Mouse (Mus musculus) liver, embryonic 15.5 days (tissue): ENCODE data around the gene Prkn. TPM values are rescaled to one million over a fixed set of nuclear protein-coding genes. Genes with fewer than 3 reads are reported as not detected.

ENCODE experiments used
- ATAC-seq: fragments of 200-750 bp; cut with Nextera tagmentation; 2 replicates; pipeline ENCODE4 v1.8.0; 2017; ENCODE audit warnings: moderate number of reproducible peaks, mild to moderate bottlenecking, moderate library complexity; ENCODE audit not compliant: insufficient read depth
- H3K27ac ChIP-seq: fragments of 300-500 bp; sonication (generic); replicated peaks from 2 replicates; pipeline ENCODE4 v1.5.1; 2015; ENCODE audit warnings: mild to moderate bottlenecking, inconsistent platforms
- H3K27me3 ChIP-seq: fragments of 300-500 bp; sonication (generic); 2 replicates; pipeline ENCODE4 v1.6.1; 2015; ENCODE audit warnings: mild to moderate bottlenecking, inconsistent platforms
- H3K36me3 ChIP-seq: fragments of 300-500 bp; sonication (generic); replicated peaks from 2 replicates; pipeline ENCODE4 v1.6.1; 2015; ENCODE audit warnings: moderate library complexity, mild to moderate bottlenecking, inconsistent platforms
- H3K4me1 ChIP-seq: fragments of 300-500 bp; sonication (generic); replicated peaks from 2 replicates; pipeline ENCODE4 v1.6.1; 2015; ENCODE audit warnings: inconsistent platforms
- H3K4me2 ChIP-seq: fragments of 300-500 bp; sonication (generic); 2 replicates; pipeline ENCODE4 v1.6.1; 2015; ENCODE audit warnings: moderate library complexity, mild to moderate bottlenecking, inconsistent platforms
- H3K4me3 ChIP-seq: fragments of 300-500 bp; sonication (generic); replicated peaks from 2 replicates; pipeline ENCODE4 v1.5.1; 2015; ENCODE audit warnings: mild to moderate bottlenecking, inconsistent platforms
- H3K9ac ChIP-seq: fragments of 300-500 bp; sonication (generic); 2 replicates; pipeline ENCODE4 v1.6.1; 2015; ENCODE audit warnings: moderate library complexity, mild to moderate bottlenecking, inconsistent platforms
- H3K9me3 ChIP-seq: fragments of 300-500 bp; sonication (generic); replicated peaks from 2 replicates; pipeline ENCODE4 v1.6.1; 2016; ENCODE audit warnings: inconsistent platforms
- WGBS: fragments of 180-500 bp; shearing (Covaris S2); methylation state at CpG from one replicate; pipeline ENCODE4 v1.1.7; 2015; ENCODE audit warnings: mixed read lengths; ENCODE audit not compliant: insufficient replicate concordance; 5-methylcytosine and 5-hydroxymethylcytosine counted together
- polyA plus RNA-seq: library from polyadenylated mRNA; unstranded; fragments of >200 nt; fragmentation: Nextera tagmentation; extraction: Ambion mirVana; gene quantifications from 2 replicates; pipeline ENCODE4 v1.2.1, GENCODE M21; 2015

Prkn gene
- polyA plus RNA-seq, 1 experiment from 2014 or later: 0.38 TPM

DNA sequence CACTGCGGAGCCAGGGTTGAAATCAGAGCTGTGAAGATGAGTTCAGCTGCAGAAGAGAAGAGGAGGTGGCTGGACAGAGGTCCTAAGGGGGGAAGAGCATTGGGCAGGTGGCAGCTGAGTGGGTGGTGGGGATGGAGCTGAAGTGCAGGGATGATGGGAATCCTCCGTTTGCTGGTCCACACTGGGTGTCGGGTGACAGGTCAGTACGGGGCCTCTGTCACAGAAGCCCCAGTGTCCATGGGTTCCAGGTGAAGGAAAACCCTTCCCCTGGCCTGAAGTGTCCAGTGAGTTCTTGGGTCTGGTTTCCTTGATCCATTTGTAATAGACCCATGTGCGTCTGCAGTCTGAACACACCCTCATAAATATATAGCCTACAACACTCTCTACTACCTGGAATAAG is 1195.2 kb downstream of the Prkn start:
- H3K27me3 ChIP-seq: peaks cover 5% of the 10 kb centered on the region; the same call in 1 of the 2 replicates
- WGBS: 70% methylated on average over 5 of the region's 5 CpGs
- H3K9ac ChIP-seq: no peak overlapping the region
- H3K4me3 ChIP-seq: no peak overlapping the region
- no peak overlapping the region for H3K27ac ChIP-seq
- no peak overlapping the region for H3K4me2 ChIP-seq
- no peaks in the 10 kb centered on the region for H3K9me3 ChIP-seq
- H3K4me1 ChIP-seq: peaks cover 45% of the 10 kb centered on the region
- H3K36me3 ChIP-seq: no peaks in the 10 kb centered on the region
- no peak for ATAC-seq

DNA sequence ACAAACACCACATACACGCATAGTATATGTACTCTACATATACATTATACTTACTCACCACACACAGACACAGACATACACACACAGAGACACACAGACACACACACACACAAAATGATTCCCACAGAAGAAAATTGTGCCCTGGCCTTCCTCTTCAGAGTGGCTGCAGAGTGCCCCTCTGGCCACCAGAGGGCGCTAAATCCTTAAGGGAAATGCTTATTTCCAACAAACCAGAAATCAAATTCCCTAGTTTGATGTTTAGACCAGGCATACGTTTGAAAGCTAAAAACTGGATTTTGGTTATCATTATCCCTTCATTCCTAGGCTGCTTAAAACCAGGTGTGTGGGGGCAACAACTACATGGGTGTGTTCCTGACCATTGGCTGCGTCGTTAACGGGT is 1196.0 kb downstream of the Prkn start:
- H3K27ac ChIP-seq: peak overlapping the region; percentile 96
- 42% methylated on average over 6 of the region's 6 CpGs for WGBS
- no peak for ATAC-seq
- no peaks in the 10 kb centered on the region for H3K9me3 ChIP-seq
- H3K36me3 ChIP-seq: no peaks in the 10 kb centered on the region
- H3K4me2 ChIP-seq: peak overlapping the region; percentile 76
- 0 out of 2 replicates have a peak overlapping the region, but pooled peaks have one; percentile 58 for H3K9ac ChIP-seq
- H3K4me3 ChIP-seq: peak overlapping the region; percentile 47
- no peaks in the 10 kb centered on the region; the same call in 1 of the 2 replicates for H3K27me3 ChIP-seq
- peaks cover 50% of the 10 kb centered on the region for H3K4me1 ChIP-seq

DNA sequence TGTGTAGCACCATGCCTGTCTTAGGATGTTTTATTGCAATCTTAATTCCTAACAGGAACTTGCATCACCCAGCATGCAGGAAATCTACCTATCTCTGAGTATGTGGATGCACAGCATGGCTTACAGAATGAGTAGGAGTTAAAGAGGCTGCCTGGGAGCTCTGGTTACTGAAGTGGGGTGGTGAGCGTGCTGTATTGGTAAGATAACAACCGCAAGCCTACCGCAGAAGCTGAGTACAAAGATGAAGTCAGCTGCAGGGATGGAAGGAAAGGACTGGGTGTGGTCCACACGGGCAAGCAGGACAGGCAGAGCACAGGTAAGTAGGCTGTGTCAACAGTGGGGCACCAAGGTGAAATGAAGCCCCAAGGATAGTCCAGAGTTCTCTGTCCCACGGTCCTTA is 1196.9 kb downstream of the Prkn start:
- ATAC-seq: peak; percentile 92
- Histone ChIP-seq H3K27ac (peak overlapping the region; percentile 96), H3K36me3 (no peaks in the 10 kb centered on the region), H3K27me3 (no peaks in the 10 kb centered on the region; the same call in 1 of the 2 replicates), H3K4me1 (peaks cover 50% of the 10 kb centered on the region), H3K4me2 (peak overlapping the region; percentile 76), H3K4me3 (peak overlapping the region; percentile 47), H3K9me3 (no peaks in the 10 kb centered on the region), H3K9ac (peak overlapping the region; percentile 58)
- 25% methylated on average over 5 of the region's 5 CpGs for WGBS

DNA sequence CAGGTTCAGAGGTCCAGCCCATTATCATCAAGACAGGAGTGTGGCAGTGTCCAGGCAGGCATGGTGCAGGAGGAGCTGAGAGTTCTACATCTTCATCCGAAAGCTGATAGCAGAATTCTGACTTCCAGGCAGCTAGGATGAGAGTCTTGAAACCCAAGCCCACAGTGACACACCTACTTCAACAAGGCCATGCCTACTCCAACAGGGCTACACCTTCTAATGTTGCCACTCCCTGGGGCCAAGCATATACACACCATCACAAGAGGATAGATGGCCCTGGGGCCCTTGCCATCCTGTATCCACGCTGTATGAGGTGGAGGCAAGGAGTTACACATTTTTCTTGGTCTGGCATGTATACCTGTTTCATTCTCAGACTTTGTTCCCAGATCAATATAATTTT is 1197.4 kb downstream of the Prkn start:
- 53% methylated on average over 2 of the region's 2 CpGs for whole genome bisulfite sequencing
- peak overlapping the region; percentile 76 for H3K4me2 ChIP-seq
- peak overlapping the region; percentile 47 for H3K4me3 ChIP-seq

DNA sequence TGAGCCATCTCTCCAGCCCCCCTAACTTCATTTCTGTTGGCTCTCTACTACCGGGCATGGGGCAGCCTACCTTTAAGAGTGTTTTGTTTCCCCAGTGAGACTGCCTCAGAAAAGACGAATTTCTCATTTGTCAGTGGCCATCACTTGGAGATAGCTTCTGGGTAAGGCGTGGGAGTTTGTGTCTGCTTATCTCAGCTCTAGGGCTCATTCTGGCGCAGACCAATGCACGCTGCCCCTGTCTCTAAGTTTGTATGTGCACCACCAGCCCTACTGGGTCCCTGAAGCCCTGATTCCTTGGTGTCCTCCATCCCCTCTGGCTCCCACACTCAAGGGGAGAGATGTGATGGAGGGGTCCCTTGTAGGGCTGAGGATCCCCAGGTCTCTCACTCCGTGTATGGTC is 1198.3 kb downstream of the Prkn start:
- peak overlapping the region; percentile 58 for H3K9ac ChIP-seq
- H3K36me3 ChIP-seq: no peaks in the 10 kb centered on the region
- H3K27ac ChIP-seq: peak overlapping the region; percentile 96
- no peaks in the 10 kb centered on the region for H3K9me3 ChIP-seq
- H3K4me1 ChIP-seq: peaks cover 58% of the 10 kb centered on the region
- 14% methylated on average over 6 of the region's 6 CpGs for WGBS
- peak overlapping the region; percentile 76 for H3K4me2 ChIP-seq
- peaks cover 10% of the 10 kb centered on the region for H3K27me3 ChIP-seq
- ATAC-seq: peak; percentile 41
- peak overlapping the region; percentile 47 for H3K4me3 ChIP-seq

More for the DNA sequence above, 1197.4 kb downstream of the Prkn start:
- Histone ChIP-seq H3K4me1 (peaks cover 55% of the 10 kb centered on the region), H3K27ac (peak overlapping the region; percentile 96), H3K36me3 (no peaks in the 10 kb centered on the region), H3K9ac (peak overlapping the region; percentile 58), H3K9me3 (no peaks in the 10 kb centered on the region), H3K27me3 (peaks cover 1% of the 10 kb centered on the region; the same call in 1 of the 2 replicates)
- ATAC-seq: peak; percentile 89

DNA sequence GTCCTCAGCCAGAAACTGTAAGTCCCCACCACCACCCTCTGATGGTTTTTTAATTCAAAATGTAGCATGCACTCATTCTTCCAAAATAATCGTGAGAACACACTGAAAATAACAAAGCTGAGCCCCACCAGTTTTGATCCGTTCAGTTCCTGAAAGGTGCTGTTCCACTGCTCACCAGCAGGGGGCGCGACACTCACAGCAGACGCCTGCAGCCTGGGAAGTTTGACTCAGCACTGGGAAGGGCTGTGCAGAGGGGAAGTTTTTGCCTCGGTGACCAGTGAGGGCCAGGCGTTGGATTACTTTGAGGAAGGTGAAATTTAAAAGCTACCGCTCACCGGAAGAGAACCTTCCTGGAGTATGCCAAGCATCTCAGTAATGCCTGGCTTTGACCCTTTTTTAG is 1199.0 kb downstream of the Prkn start:
- Histone ChIP-seq H3K36me3 (no peaks in the 10 kb centered on the region), H3K27me3 (peaks cover 17% of the 10 kb centered on the region), H3K9ac (peak overlapping the region; percentile 58), H3K27ac (peak overlapping the region; percentile 96), H3K9me3 (no peaks in the 10 kb centered on the region), H3K4me3 (peak overlapping the region; percentile 47), H3K4me2 (peak overlapping the region; percentile 76), H3K4me1 (peaks cover 58% of the 10 kb centered on the region)
- under 1% methylated on average over 9 of the region's 9 CpGs for WGBS
- peak; percentile 12; the same call in 1 of the 2 replicates for ATAC-seq

DNA sequence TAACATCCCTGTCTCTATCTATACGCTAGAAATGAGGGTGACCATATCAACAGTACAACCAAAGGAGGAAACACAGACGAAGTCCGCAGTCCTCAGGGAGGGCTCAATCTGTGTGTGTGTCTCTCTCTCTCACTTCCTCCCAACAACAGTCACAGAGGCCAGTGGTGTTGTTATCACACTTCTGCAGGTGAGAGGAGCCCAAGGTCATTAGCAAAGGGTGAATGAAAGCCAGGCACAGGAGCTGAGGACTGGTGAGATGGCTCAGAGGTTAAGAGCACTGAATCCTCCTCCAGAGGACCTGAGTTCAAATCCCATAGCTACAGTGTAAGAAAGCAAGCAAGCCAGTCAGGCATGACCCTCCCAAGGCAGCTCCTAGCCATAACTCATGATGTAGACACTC is 1199.7 kb downstream of the Prkn start:
- Histone ChIP-seq H3K9ac (peak overlapping the region; percentile 3; the same call in 1 of the 2 replicates), H3K27me3 (peaks cover 24% of the 10 kb centered on the region), H3K4me3 (no peak overlapping the region), H3K27ac (peak overlapping the region; percentile 68), H3K4me1 (peaks cover 58% of the 10 kb centered on the region), H3K9me3 (no peaks in the 10 kb centered on the region), H3K4me2 (peak overlapping the region; percentile 76; the same call in 1 of the 2 replicates), H3K36me3 (no peaks in the 10 kb centered on the region)
- ATAC-seq: no peak
- 20% methylated on average over 3 of the region's 3 CpGs for WGBS

DNA sequence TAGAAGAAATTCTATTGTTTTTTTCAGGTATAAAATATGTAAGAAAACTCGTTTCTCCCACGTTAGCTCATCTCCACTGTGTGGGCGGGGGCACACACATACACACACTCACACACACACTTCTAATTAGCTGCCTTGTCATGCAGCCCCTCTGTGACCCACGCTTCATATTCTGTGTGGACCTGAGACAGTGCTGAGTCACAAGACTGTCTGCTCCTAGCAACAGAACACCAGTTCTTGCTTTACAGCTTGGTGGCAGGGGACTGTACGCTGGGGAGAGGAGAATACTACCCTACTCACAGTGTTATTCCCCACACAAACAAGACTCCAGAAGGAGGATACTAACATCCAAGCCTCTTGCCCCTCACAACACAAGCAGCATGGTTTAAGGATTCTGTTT is 1200.4 kb downstream of the Prkn start:
- peaks cover 28% of the 10 kb centered on the region for H3K27me3 ChIP-seq
- no peak overlapping the region for H3K4me2 ChIP-seq
- H3K27ac ChIP-seq: peak overlapping the region; percentile 51; the same call in 1 of the 2 replicates
- no peaks in the 10 kb centered on the region for H3K36me3 ChIP-seq
- ATAC-seq: no peak
- no peak overlapping the region for H3K9ac ChIP-seq
- 65% methylated on average over 5 of the region's 5 CpGs for WGBS
- H3K4me3 ChIP-seq: no peak overlapping the region
- H3K9me3 ChIP-seq: no peaks in the 10 kb centered on the region
- H3K4me1 ChIP-seq: peaks cover 58% of the 10 kb centered on the region

DNA sequence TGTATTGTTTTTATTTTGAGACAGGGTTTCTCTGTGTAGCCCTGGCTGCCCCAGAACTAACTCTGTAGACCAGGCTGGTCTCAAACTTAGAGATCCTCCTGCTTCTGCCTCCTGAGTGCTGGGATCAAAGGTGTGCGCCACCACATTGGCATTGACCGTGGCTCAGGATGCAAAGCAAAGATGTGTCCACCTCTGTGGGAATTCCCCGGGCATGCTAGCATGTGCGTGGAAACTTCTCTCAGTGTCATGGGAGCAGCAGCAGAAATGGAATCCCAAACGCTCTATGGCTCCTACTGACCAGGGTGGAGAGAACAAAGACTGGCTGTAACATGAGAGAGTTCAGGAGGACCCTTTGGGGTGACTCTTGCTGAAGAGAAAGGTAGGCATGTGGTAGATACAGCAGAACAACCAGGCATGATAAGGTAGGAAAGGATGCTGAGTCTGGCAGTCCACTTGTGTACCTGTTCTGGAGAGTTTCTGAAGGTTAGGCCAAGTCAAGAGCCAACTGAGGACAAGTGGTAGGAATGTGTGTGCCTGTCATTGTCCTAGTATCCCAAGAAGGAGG is 1201.0 kb downstream of the Prkn start:
- Histone ChIP-seq H3K27me3 (peaks cover 35% of the 10 kb centered on the region), H3K27ac (0 out of 2 replicates have a peak overlapping the region, but pooled peaks have one; percentile 51), H3K4me1 (peaks cover 58% of the 10 kb centered on the region), H3K36me3 (no peaks in the 10 kb centered on the region), H3K4me3 (no peak overlapping the region), H3K9ac (no peak overlapping the region), H3K4me2 (no peak overlapping the region), H3K9me3 (no peaks in the 10 kb centered on the region)
- WGBS: 84% methylated on average over 5 of the region's 5 CpGs
- ATAC-seq: no peak

DNA sequence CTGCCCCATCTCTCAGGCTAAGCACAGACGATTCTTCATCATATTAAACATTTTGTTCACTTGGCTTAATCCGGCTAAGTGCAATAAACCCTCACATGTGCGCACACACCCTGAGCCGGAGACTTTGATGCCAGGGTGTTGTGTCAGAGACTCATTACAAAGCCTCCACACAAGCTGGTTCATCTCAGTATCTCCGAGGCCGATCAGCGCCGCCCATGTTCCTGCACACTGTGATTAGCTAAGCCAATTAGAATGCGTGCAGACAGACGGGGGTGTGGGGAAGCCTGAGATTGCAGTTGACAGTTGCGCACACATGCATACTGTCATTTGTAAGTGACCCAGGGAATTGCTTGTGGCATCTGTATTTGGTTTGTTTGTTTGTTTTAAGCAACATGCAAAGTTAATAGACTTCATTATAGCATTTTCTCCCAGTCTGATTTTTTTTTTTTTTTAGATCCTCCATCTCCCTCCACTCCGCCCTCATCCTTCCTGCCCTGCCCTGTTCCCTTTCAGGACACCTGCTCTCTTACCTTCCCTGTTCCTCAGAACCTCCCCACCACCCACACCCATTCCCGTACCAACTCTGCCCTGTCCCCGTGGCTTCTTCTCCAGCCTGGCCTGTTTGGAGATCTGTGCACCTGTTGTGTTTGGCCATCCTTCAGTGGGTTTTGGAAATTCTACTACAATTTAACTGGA is 1202.5 kb downstream of the Prkn start:
- H3K4me1 ChIP-seq: peaks cover 43% of the 10 kb centered on the region
- H3K27ac ChIP-seq: no peak overlapping the region
- H3K36me3 ChIP-seq: no peaks in the 10 kb centered on the region
- ATAC-seq: no peak
- WGBS: 46% methylated on average over 14 of the region's 14 CpGs
- H3K9ac ChIP-seq: no peak overlapping the region
- no peak overlapping the region for H3K4me3 ChIP-seq
- H3K9me3 ChIP-seq: no peaks in the 10 kb centered on the region
- H3K27me3 ChIP-seq: peaks cover 42% of the 10 kb centered on the region
- H3K4me2 ChIP-seq: peak overlapping the region; percentile 13; the same call in 1 of the 2 replicates

DNA sequence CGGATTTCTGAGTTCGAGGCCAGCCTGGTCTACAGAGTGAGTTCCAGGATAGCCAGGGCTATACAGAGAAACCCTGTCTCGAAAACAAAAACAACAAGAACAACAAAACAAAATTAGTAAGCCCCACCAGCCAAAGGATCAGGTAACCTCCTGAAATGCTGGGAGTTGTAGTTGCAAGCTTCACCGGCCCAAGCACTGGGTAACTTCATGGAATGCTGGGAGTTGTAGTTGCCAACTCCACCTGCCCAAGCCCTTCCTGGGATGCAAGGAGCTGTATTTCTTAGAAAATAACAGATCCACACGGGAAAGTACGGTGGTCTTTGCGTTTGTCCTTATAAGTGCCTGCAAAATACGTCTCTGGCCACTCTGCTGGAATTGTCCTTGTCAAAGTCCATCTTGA is 1204.0 kb downstream of the Prkn start:
- Histone ChIP-seq H3K4me1 (peaks cover 32% of the 10 kb centered on the region), H3K27ac (no peak overlapping the region), H3K27me3 (peaks cover 49% of the 10 kb centered on the region), H3K36me3 (no peaks in the 10 kb centered on the region), H3K9ac (no peak overlapping the region), H3K9me3 (no peaks in the 10 kb centered on the region), H3K4me2 (no peak overlapping the region), H3K4me3 (no peak overlapping the region)
- 49% methylated on average over 8 of the region's 8 CpGs for WGBS
- no peak for ATAC-seq
